Mouse (Mus musculus): Measurements from ENCODE around the gene Hoxa11. TPM values are rescaled to one million over a fixed set of nuclear protein-coding genes. Genes with fewer than 3 reads are reported as not detected.

The Hoxa11 gene
- 0.25 TPM in 1 of 2 replicates, not detected in the other for polyA plus RNA-seq (2012; ENCODE audit: insufficient read depth, insufficient read length, missing spikeins)

GRCm38 (mm10) chr6:52245757-52246142, at the start of gene Hoxa11:
Hoxa11 (minus strand) TSS chr6:52245810.
- TF ChIP-seq CTCF (IDR thresholded peaks at IDR 0.05; ENCODE audit: low read depth, low read length) (no peak), POLR2A (IDR thresholded peaks at IDR 0.05; ENCODE audit: borderline replicate concordance, low read depth, low read length) (no peak)
- H3K4me1 ChIP-seq (ENCODE audit: control insufficient read depth, insufficient read depth, low read length), result no peaks in the 10 kb centered on the region
- peak within 1 kb of the TSS; percentile 11; the same call in 1 of the 2 replicates for H3K4me3 ChIP-seq (ENCODE audit: insufficient read depth, low read length)
- no peak within 1 kb of the TSS for H3K27ac ChIP-seq (ENCODE audit: insufficient read depth, low read depth, low read length)

DNA sequence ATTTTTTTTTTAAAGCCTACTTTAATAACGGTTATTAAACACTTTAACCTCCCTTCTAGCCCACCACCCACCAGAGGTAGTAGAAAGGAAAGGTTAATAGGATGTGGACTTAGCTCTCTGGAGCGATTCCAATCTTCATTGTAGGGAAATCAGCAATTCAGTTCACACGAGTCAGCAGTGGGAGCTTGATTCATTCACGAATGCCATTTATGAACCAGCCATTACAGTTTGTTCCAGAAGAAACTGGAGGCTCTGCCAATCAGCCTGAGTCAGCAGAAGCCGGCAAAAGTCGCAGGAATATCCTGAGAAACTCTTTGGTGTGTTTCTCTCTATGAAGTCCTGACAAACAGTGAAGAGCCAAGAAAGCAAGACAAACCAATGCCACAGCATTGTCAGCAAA, 49.0 kb upstream of the Hoxa11 start:
- TF ChIP-seq POLR2A (IDR thresholded peaks at IDR 0.05; ENCODE audit: borderline replicate concordance, low read depth, low read length) (no peak), CTCF (IDR thresholded peaks at IDR 0.05; ENCODE audit: low read depth, low read length) (no peak)
- H3K4me3 ChIP-seq (ENCODE audit: insufficient read depth, low read length), result no peak overlapping the region
- no peak overlapping the region for H3K27ac ChIP-seq (ENCODE audit: insufficient read depth, low read depth, low read length)
- H3K4me1 ChIP-seq (ENCODE audit: control insufficient read depth, insufficient read depth, low read length), result no peaks in the 10 kb centered on the region

GRCm38 (mm10) chr6:52292328-52292727, 46.7 kb upstream of the Hoxa11 start:
- TF ChIP-seq POLR2A (IDR thresholded peaks at IDR 0.05; ENCODE audit: borderline replicate concordance, low read depth, low read length) (no peak), CTCF (IDR thresholded peaks at IDR 0.05; ENCODE audit: low read depth, low read length) (no peak)
- Histone ChIP-seq H3K4me3 (ENCODE audit: insufficient read depth, low read length) (no peak overlapping the region), H3K27ac (ENCODE audit: insufficient read depth, low read depth, low read length) (no peak overlapping the region), H3K4me1 (ENCODE audit: control insufficient read depth, insufficient read depth, low read length) (no peaks in the 10 kb centered on the region)

GRCm38 (mm10) chr6:52291021-52291860, 45.6 kb upstream of the Hoxa11 start:
- no peak for TF ChIP-seq CTCF (IDR thresholded peaks at IDR 0.05; ENCODE audit: low read depth, low read length)
- no peak for TF ChIP-seq POLR2A (IDR thresholded peaks at IDR 0.05; ENCODE audit: borderline replicate concordance, low read depth, low read length)
- H3K4me1 ChIP-seq (ENCODE audit: control insufficient read depth, insufficient read depth, low read length), result no peaks in the 10 kb centered on the region
- peak overlapping the region; percentile 31 for H3K4me3 ChIP-seq (ENCODE audit: insufficient read depth, low read length)
- H3K27ac ChIP-seq (ENCODE audit: insufficient read depth, low read depth, low read length), result no peak overlapping the region

DNA sequence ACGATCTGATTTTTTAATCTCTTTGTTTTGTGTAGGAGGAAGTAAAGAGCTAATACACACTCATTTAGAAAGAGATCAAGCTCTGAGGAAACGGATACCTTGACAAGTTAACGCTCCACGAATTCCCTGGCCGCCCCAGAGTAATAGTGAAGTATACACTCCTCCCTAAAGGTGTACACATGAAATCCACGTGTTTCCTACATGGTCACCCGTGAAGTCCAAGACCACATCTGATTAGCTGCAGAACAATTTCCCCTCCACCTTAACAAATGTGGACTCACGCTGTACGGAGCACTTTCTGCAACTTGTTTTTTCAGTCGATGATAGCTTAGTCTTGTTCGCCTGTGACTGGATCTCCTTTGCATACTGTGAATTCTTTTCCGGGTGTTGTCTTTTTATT, 44.6 kb upstream of the Hoxa11 start:
- no peak for TF ChIP-seq CTCF (IDR thresholded peaks at IDR 0.05; ENCODE audit: low read depth, low read length)
- no peak for TF ChIP-seq POLR2A (IDR thresholded peaks at IDR 0.05; ENCODE audit: borderline replicate concordance, low read depth, low read length)

GRCm38 (mm10) chr6:52283896-52284295, 38.3 kb upstream of the Hoxa11 start:
- TF ChIP-seq POLR2A (IDR thresholded peaks at IDR 0.05; ENCODE audit: borderline replicate concordance, low read depth, low read length) (no peak), CTCF (IDR thresholded peaks at IDR 0.05; ENCODE audit: low read depth, low read length) (no peak)

More for the DNA sequence above, 44.6 kb upstream of the Hoxa11 start:
- Histone ChIP-seq H3K27ac (ENCODE audit: insufficient read depth, low read depth, low read length) (no peak overlapping the region), H3K4me1 (ENCODE audit: control insufficient read depth, insufficient read depth, low read length) (no peaks in the 10 kb centered on the region), H3K4me3 (ENCODE audit: insufficient read depth, low read length) (no peak overlapping the region)

GRCm38 (mm10) chr6:52281084-52281483, 35.5 kb upstream of the Hoxa11 start:
- Histone ChIP-seq H3K27ac (ENCODE audit: insufficient read depth, low read depth, low read length) (no peak overlapping the region), H3K4me3 (ENCODE audit: insufficient read depth, low read length) (no peak overlapping the region), H3K4me1 (ENCODE audit: control insufficient read depth, insufficient read depth, low read length) (no peaks in the 10 kb centered on the region)
- TF ChIP-seq CTCF (IDR thresholded peaks at IDR 0.05; ENCODE audit: low read depth, low read length) (no peak), POLR2A (IDR thresholded peaks at IDR 0.05; ENCODE audit: borderline replicate concordance, low read depth, low read length) (no peak)

More at GRCm38 (mm10) chr6:52283896-52284295, 38.3 kb upstream of the Hoxa11 start:
- no peaks in the 10 kb centered on the region for H3K4me1 ChIP-seq (ENCODE audit: control insufficient read depth, insufficient read depth, low read length)
- H3K27ac ChIP-seq (ENCODE audit: insufficient read depth, low read depth, low read length), result no peak overlapping the region
- no peak overlapping the region for H3K4me3 ChIP-seq (ENCODE audit: insufficient read depth, low read length)

DNA sequence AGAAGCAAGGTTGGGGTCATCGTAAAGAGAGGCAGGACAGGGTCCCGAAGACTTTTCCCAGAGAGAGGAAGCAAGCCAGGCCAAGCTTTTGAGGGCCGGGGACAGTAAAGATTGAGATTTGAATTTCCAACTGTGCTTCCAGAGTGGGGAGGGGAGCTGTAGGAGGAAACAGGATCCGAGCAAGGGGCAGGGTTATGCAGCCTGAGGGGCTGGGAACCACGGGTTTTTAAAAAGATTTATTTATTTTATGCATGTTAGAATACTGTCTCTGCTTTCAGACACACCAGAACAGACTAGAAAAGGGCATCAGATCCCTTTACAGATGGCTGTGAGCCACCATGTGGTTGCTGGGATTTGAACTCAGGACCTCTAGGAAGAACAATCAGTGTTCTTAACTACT, 31.3 kb upstream of the Hoxa11 start:
- TF ChIP-seq POLR2A (IDR thresholded peaks at IDR 0.05; ENCODE audit: borderline replicate concordance, low read depth, low read length) (no peak), CTCF (IDR thresholded peaks at IDR 0.05; ENCODE audit: low read depth, low read length) (no peak)
- Histone ChIP-seq H3K4me1 (ENCODE audit: control insufficient read depth, insufficient read depth, low read length) (no peaks in the 10 kb centered on the region), H3K4me3 (ENCODE audit: insufficient read depth, low read length) (no peak overlapping the region), H3K27ac (ENCODE audit: insufficient read depth, low read depth, low read length) (no peak overlapping the region)

- TF ChIP-seq POLR2A (IDR thresholded peaks at IDR 0.05; ENCODE audit: borderline replicate concordance, low read depth, low read length) (no peak), CTCF (IDR thresholded peaks at IDR 0.05; ENCODE audit: low read depth, low read length) (no peak)
- H3K4me1 ChIP-seq (ENCODE audit: control insufficient read depth, insufficient read depth, low read length), result no peaks in the 10 kb centered on the region
Observed at GRCm38 (mm10) chr6:52276382-52276781, 30.8 kb upstream of the Hoxa11 start.

GRCm38 (mm10) chr6:52275563-52276280, 30.1 kb upstream of the Hoxa11 start:
- Histone ChIP-seq H3K27ac (ENCODE audit: insufficient read depth, low read depth, low read length) (no peak overlapping the region), H3K4me1 (ENCODE audit: control insufficient read depth, insufficient read depth, low read length) (no peaks in the 10 kb centered on the region), H3K4me3 (ENCODE audit: insufficient read depth, low read length) (no peak overlapping the region)
- TF ChIP-seq CTCF (IDR thresholded peaks at IDR 0.05; ENCODE audit: low read depth, low read length) (no peak), POLR2A (IDR thresholded peaks at IDR 0.05; ENCODE audit: borderline replicate concordance, low read depth, low read length) (no peak)

More at GRCm38 (mm10) chr6:52276382-52276781, 30.8 kb upstream of the Hoxa11 start:
- no peak overlapping the region for H3K4me3 ChIP-seq (ENCODE audit: insufficient read depth, low read length)
- no peak overlapping the region for H3K27ac ChIP-seq (ENCODE audit: insufficient read depth, low read depth, low read length)
